Mouse (Mus musculus) cerebellum, adult 2 months (tissue): ENCODE results near the gene Smpdl3a. TPM values are rescaled to one million over a fixed set of nuclear protein-coding genes. Genes with fewer than 3 reads are reported as not detected.

Experiments used
- DNase-seq, 2 experiments: peaks; one replicate each; pipeline ENCODE4 v3.0.0; 2021
- H3K27ac ChIP-seq: fragments of 200-500 bp; 2 replicates; pipeline ENCODE4 v1.5.1; 2012; ENCODE audit warnings: low read length, control low read depth, inconsistent platforms; ENCODE audit not compliant: insufficient read depth
- H3K27me3 ChIP-seq: fragments of 200-500 bp; 2 replicates; pipeline ENCODE4 v1.6.1; 2012; ENCODE audit warnings: inconsistent platforms, mild to moderate bottlenecking, low read length, moderate library complexity; ENCODE audit not compliant: control insufficient read depth, insufficient read depth
- H3K4me1 ChIP-seq: fragments of 200-500 bp; 2 replicates; pipeline ENCODE4 v1.6.1; 2011; ENCODE audit warnings: low read length; ENCODE audit not compliant: control insufficient read depth, insufficient read depth
- H3K4me3 ChIP-seq: fragments of 200-500 bp; replicated peaks from 2 replicates; pipeline ENCODE3; 2011; ENCODE audit warnings: mild to moderate bottlenecking, low read depth, low read length, control low read depth; ENCODE audit not compliant: insufficient read depth
- CTCF ChIP-seq: fragments of 200-500 bp; IDR thresholded peaks from 2 replicates; pipeline ENCODE4 v1.5.1; 2011; ENCODE audit warnings: low read depth, mild to moderate bottlenecking, control low read depth, low read length, moderate library complexity, borderline replicate concordance; ENCODE audit not compliant: insufficient read depth
- POLR2A ChIP-seq: fragments of 200-500 bp; IDR thresholded peaks from 2 replicates; pipeline ENCODE4 v1.6.1; 2011; ENCODE audit warnings: low read length, control low read depth, borderline replicate concordance; ENCODE audit not compliant: insufficient read depth
- WGBS: fragments of 180-500 bp; shearing (Covaris S2); methylation state at CpG from one replicate; pipeline ENCODE4 v1.1.7; 2018; 5-methylcytosine and 5-hydroxymethylcytosine counted together
- polyA plus RNA-seq: library from polyadenylated mRNA; depleted of rRNA; stranded (reverse); fragments of >200 nt; gene quantifications from 2 replicates; pipeline ENCODE4 v1.2.3, GENCODE M21; 2012; rRNA removed

Gene Smpdl3a
- polyA plus RNA-seq, 1 experiment = 29.6 TPM

DNA sequence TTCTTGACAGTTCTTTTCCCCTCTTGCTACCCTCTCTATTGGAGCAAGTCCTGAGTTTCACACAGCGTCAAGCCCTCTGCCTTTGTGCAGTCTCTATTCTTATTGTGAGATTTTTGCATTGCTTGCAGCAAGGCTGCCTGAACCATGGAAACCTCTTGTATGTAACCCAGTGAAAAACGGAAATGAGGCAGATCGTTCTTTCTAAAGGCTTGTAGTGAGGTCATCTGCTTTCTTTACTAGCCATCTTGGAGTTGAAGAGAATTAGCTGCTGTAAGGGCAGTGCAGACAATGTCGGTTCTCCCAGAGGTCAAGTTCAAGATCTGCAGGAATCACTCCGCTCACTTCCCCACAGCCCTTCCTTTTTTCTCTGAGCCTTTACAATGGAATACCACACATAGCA lies 34.5 kb downstream of the Smpdl3a start:
- Histone ChIP-seq H3K4me1 (no peaks in the 10 kb centered on the region), H3K27ac (no peak overlapping the region), H3K27me3 (no peaks in the 10 kb centered on the region), H3K4me3 (no peak overlapping the region)
- peak in 1 of 2 experiments; percentile 12 for DNase-seq
- no peak for TF ChIP-seq CTCF
- no peak for TF ChIP-seq POLR2A
- 14% methylated on average over 5 of the region's 5 CpGs for WGBS

DNA sequence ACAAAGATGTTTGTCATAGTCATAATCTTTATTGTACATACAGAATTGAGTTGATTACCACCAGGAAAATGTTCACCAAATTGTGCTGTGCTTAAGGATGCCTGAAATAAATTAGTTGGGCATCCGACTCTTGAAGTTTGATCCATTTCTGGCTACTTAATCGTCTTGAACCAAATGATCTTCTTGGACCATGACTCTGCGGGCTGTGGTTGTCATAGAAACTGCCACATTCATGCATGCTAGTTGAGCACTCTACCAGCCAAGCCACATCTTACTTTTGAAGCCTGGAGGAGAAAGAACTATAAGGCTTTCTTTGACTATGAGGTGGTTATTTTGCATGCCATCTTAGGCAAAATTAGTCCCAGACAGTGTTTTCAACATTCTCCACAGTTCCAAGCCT lies 35.5 kb downstream of the Smpdl3a start:
- WGBS = 22% methylated on average over 3 of the region's 3 CpGs
- no peak for DNase-seq
- Histone ChIP-seq H3K4me1 (no peaks in the 10 kb centered on the region), H3K4me3 (no peak overlapping the region), H3K27ac (no peak overlapping the region), H3K27me3 (no peaks in the 10 kb centered on the region)
- TF ChIP-seq CTCF (no peak), POLR2A (no peak)

DNA sequence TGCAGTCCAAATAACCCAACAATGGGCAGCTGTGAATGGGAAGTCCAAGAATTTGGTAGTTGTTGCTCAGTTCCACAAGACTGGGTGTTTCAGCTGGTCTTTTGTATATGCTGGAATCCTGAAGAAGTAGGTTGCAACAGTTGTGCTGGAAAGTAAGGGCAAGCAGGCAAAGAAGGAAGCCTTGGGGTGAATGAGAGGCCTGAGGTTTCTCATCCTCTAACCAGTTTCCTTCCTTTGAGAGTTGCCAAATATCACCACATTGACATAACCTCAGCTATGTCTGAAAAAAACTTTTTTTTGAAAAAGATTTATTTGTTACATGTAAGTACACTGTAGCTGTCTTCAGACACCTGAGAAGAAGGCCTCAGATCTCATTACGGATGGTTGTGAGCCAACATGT lies 41.0 kb downstream of the Smpdl3a start:
- no peak for DNase-seq
- no peak overlapping the region for H3K4me3 ChIP-seq
- no peaks in the 10 kb centered on the region for H3K4me1 ChIP-seq
- 94% methylated on average over 1 of the region's 1 CpGs for WGBS
- H3K27ac ChIP-seq = no peak overlapping the region
- H3K27me3 ChIP-seq = no peaks in the 10 kb centered on the region
- TF ChIP-seq POLR2A (no peak), CTCF (no peak)

DNA sequence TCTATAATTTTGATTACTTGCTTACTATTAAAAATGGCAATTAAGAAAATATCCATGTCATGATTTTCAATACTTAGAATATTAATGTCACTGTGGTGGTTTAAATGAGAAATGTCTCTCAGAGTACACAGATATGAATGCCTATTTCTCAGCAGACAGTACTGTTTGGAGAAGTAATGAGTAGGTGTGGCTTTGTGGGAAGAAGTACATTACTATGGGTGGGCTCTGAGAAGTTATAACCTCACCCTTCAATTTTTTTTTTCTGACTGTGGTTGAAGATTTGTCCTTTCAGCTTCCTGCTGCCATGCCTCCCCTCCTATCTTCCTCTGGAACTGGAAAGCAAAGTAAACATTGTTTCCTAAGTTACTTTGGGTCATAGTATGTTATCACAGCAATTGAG lies 41.8 kb downstream of the Smpdl3a start:
- H3K4me3 ChIP-seq = no peak overlapping the region
- no peak for DNase-seq
- no peaks in the 10 kb centered on the region for H3K27me3 ChIP-seq
- H3K27ac ChIP-seq = no peak overlapping the region
- TF ChIP-seq POLR2A (no peak), CTCF (no peak)
- H3K4me1 ChIP-seq = no peaks in the 10 kb centered on the region

DNA sequence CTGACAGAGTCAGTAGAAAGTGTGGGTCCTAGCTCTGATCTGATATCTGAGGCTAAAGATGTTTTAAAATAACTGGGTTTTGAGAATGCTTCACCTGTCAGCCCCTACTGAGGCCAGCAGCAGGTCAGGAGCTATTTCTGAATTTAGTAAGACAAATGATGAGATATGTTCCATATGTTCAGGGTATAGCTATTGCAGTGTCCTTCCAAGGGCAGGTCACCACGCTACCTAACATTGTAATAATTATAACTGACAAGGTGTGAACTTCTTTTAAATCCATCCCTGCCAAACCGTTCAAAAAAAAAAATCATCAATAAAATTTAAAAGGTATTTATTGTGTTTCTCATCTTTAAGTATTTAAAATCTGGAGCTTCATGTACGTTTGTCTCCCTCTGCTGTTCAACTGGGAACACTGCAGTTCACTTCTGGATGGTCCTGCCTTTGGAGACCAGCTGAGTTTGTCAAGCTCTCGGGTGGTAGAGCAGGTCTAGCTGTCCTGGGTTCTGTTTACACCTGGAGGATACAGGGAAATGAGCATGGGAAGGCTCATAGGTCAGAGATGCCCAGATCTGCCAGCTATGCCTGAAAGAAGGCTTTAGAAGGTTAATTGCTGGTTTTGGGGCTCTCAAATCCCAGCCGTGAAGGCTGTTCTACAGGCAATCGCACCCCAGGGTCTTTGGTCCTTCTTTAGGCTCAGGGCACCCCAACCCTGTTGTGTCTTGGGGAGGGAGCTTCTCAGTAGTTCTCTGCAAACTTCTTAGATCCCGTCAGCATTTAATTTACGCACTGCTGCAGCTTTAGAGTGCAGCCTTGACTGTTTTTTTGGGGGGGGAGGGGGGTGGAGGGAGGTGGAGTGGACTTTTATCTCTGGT lies 47.7 kb downstream of the Smpdl3a start:
- TF ChIP-seq CTCF (peak; percentile 78), POLR2A (no peak)
- DNase-seq = peak; percentile 45 to 58
- WGBS = 40% methylated on average over 8 of the region's 8 CpGs
- Histone ChIP-seq H3K27me3 (no peaks in the 10 kb centered on the region), H3K4me1 (no peaks in the 10 kb centered on the region), H3K4me3 (no peak overlapping the region), H3K27ac (no peak overlapping the region)

DNA sequence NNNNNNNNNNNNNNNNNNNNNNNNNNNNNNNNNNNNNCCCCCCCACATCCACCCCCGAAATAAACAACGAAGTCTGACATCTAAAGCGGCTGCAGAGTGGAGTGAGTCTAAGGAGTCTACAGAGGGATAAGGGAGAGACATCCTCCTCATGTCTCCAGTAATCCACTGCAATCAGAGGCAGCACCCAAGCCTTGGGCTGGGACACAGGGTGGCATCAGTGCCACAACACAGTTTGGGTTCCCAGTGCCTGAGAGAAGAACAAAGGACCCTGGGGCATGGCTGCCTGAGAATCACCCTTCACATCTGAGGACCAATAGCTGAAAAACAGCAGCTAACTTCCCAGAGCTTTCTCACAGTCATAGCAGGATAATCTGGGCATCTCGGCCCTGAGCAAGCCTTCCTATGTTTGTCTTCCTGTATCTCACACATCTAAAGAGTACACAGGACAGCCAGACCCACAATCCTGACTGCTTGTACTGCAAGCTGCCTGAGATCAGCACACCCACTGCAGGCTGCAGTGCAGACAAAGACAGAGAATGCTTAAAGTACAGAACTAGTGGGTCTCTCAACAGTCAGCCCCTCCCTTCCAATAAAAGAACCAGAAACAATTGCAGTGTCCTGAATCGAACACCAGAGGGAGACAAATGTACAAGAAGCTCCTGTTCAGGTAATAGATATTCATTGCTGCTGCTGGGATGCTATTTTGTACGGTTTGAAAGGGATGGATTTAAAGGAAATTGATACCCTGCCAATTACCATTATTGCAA lies 54.0 kb downstream of the Smpdl3a start:
- no peak for DNase-seq

More for the DNA sequence above, 54.0 kb downstream of the Smpdl3a start:
- no peak for TF ChIP-seq POLR2A
- peak; percentile 45; the same call in 1 of the 2 replicates for TF ChIP-seq CTCF
- no peaks in the 10 kb centered on the region for H3K4me1 ChIP-seq
- WGBS = 47% methylated on average over 4 of the region's 6 CpGs
- H3K27ac ChIP-seq = no peak overlapping the region
- no peak overlapping the region for H3K4me3 ChIP-seq
- no peaks in the 10 kb centered on the region for H3K27me3 ChIP-seq

Other genes starting within 250 kb of the Smpdl3a start
- 89.3 and 98.1 TPM in 2 replicates for gene Pkib, start 162.4 kb upstream of the Smpdl3a start, polyA plus RNA-seq
- 109 and 131 TPM in 2 replicates for gene Fabp7, start 9.5 kb upstream of the Smpdl3a start, polyA plus RNA-seq